Mouse (Mus musculus) left cerebral cortex, adult 9 months (tissue): ENCODE measurements around the gene Tmem176b.

Experiments used
- DNase-seq, 2 experiments: peaks; one replicate each; pipeline ENCODE4 v3.0.0; 2022; ENCODE audit warnings: low spot score in 2 of 2

Tmem176b gene

DNA sequence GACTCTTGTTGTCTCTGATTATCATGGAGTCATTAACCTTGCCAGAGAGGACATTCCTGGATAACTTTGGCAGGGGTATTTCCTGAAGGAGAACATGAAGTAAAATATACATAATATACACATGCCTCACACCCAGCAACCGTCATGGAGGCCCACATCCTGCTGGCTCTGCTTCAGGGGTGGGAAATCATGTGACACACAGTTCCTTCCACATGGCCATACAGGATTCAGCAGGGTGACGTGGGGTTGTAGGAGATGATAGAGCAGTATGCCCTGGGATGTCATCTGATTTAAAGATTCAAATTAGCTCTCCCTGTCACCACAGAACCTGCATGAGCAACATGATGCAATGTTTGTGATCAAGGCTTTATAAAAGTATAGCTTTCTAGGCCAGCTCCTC, 53.4 kb downstream of the Tmem176b start:
- no peak for DNase-seq

DNA sequence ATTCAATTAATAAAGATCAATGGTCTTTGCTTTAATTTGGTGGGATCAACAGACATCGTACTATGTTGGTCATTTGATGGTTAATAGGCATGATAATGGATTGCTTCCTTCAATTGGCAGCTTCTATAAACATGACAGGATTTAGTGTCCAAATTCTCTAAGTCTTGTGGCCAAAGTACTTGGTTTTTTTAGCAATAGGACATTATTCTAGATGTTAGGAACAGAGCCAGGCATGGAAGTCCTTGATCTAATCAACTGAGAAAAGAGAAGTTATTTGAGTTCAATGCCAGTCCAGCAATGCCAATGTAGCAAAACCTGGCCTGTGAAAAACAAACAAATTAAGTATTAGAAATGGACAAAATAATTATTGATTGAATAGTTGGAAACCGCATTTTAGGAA, 55.7 kb downstream of the Tmem176b start:
- no peak for DNase-seq

DNA sequence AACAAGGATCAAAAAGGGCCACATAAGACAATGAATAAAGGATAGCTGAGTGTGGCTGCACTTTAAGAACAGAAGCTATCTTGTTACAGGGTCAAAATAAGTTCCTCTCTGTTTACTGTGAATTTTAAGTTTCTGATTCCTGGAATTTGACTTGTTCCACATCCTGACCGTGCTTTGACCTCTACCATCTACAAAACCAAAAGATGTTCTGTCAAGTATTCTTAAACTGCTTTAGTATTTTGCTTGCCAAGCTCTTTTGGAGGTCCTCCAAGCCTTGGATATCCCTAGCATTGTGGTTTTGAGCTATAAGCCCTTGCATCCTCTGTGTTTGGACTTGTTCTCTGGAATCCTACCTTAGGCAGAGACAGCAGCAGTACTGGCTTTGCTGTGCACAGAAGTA, 56.1 kb downstream of the Tmem176b start:
- DNase-seq, result no peak

DNA sequence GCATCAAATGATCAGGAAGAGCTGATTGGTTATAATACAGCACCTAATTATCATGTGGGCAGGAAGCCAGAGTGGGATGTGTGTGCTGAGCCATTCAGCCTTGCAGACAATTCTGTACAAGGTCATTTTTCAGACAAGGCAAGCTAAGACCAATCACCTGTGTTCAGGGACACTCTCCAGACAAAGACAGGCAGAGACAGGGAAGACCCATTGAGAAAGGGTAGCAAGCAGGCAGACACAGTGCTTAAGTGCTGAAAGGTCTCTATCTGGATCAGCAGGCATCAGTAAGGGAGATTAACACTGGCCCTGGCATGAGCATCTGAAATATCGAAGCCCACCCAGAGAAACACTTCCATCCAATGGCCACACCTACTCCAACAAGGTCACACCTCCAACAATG, 56.9 kb downstream of the Tmem176b start:
- DNase-seq, result no peak
